Mouse (Mus musculus) bone marrow macrophage, adult 2 months (primary cell): ENCODE measurements around the gene Gemin2.

Experiments
- CTCF ChIP-seq: IDR thresholded peaks from 2 replicates; pipeline ENCODE4 v1.5.1; 2012; ENCODE audit warnings: low read depth, mild to moderate bottlenecking, low read length, moderate library complexity
- POLR2A ChIP-seq: IDR thresholded peaks from 2 replicates; pipeline ENCODE4 v1.6.1; 2012; ENCODE audit warnings: mild to moderate bottlenecking, low read depth, low read length, borderline replicate concordance

DNA sequence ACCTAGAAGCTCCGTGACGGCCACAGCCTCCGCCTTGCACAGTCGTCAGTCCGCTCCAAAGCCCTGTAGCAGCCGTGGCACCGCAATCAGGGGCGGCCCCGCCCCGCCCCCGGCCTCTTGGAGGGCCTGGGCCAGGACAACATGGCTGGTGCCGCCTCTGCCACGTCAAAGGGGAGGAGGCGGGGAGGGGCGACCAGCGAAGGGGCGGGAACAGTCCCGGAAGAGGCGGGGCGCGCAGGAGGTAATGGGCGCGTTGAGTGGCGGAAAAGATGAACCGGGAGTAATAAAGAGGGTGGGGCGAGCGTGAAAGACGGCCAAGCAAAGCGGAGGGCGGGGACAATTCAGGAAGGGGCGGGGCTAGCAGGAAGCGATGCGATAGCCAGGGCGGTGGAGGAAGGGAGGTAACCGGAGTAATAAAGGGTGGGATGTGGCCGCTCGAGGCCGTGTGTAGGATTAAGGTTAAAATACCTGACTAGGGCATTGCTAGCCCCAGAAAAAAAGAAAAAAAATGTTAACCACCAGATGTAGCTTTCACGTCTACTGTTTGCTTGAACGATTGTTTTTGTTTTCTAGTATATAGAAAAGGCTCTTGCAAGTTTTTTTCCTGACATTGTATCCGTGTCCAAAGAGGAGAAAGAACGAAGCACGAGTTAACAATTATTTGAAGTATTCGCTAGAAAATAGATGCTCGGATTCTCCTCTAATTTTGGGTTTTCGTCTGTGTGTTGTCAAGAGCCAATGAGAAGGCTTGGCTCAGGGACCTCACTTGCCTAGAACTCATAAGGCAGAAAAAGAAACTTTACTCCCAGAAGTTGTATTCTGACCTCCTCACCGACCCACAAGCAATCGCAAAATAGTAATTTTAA lies 1.1 kb upstream of the Gemin2 start, which contains the start of gene Sec23a:
- no peak for TF ChIP-seq CTCF
- peak; percentile 44; the same call in 1 of the 2 replicates for TF ChIP-seq POLR2A
